Mouse (Mus musculus) kidney, adult 9 months (tissue): ENCODE results near the gene Pgam5.

Source experiments
- DNase-seq: peaks from one replicate; pipeline ENCODE4 v3.0.0; 2022

Gene Pgam5

DNA sequence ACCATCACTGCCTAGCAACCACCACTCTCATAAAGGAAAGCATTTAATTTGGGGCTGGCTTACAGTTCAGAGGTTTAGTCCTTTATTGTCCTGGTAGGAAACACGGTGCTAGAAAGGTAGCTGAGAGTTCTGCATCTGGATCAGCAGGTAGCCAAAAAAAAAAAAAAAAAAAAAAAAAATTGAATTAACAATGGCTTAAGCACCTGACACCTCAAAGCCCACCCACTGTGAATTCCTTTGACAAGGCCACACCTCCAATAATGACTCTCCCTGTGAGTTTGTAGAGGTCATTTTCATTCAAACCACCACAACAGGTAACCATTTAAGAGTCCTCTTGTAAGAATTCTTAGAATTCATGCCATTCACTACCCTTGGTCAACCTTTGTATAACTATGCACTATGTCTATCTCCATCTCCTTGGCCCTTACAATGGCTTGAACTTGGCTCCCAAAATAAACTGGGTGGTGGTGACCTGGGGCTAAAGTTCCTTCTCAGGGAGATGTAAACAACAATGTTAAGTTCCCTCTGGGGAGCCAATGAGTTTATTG lies 42.3 kb downstream of the Pgam5 start:
- DNase-seq, result no peak

DNA sequence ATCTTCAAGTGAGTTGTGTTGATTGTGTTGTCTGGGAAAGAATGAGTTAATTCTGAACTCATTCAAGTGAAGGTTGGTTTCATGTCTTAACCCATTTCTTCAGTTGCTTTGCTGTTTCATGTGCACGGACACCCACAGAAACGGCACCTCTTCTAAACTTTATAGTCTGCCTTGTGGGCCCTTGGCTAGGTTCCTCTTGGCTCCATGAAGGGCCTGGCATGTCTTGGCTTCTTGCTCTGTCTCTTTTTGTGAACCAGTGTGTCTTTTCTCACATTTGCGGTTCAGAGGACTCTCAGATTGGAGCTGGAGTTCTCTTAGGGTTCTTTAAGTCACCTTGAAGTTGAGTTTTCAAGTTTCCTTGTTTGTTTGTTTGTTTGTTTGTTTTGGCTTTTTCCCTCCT lies 44.7 kb downstream of the Pgam5 start:
- DNase-seq, result no peak

DNA sequence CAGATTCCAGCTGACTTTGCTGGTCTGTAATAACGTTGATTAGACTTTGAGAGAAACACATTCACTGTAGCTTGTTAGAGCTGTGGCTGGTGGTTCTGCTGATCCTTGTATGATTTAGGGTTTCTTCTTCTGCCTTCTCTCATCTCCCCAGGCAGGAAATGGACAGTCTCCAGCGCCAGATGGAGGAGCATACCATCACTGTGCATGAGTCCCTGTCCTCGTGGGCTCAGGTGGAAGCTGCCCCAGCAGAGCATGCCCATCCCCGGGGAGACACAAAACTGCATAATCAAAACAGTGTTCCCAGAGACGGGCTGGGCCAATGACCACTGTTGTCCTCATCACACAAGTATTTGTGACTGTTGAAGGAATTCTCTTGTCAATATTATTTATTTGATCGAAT lies 47.0 kb downstream of the Pgam5 start:
- no peak for DNase-seq

DNA sequence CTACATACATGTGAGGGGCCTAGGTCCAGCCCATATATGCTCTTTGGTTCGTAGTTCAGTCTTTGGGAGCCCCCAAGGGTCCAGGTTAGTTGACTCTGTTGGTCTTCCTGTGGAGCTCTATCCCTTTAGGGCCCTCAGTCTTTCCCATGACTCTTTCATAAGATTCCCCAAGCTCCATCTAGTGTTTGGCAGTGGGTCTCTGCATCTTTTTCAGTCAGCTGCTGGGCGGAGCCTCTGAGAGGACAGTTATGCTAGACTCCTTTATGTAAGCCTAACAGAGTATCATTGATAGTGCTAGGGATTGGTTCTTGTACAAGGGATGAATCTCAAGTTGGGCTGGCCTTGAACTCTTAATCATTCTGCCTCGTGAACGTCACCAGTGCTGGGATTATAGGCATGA lies 49.4 kb downstream of the Pgam5 start:
- no peak for DNase-seq

DNA sequence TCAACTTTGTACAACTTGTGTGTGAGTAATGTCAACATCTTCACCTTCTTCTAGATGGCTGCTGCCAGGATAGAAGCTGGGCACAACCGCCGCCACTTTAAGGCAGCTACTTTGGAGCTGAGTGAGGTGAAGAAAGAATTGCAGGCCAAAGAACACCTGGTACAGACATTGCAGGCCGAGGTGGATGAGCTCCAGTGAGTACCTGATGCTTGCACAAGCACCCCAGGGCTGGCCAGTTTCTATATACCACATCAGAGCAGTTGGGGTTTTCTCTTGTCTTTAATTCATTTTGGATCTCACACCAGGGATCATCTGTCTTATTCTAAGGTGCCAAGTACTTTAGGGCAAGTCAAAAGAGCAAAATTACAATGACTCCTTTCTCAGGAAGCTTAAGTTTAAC lies 52.9 kb downstream of the Pgam5 start:
- no peak for DNase-seq

DNA sequence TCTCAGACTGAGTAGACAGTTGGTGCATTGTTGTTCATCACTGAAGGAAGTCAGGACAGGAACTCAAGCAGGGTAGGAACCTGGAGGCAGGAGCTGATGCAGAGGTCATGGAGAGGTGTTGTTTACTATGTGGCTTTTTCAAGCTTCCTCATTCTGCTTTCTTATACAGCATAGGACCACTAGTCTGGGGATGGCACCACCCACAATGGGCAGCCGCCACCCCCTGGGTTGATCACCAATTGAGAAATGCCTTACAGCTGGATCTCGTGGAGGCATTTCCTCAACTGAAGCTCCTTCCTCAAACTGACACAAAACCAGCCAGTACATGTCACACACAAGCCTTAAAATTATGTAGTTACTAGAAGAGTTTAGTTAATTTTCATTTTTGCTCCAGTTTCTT lies 58.4 kb downstream of the Pgam5 start:
- no peak for DNase-seq
